Mouse (Mus musculus): ENCODE results near the gene Mcf2.

Gene Mcf2

GRCm38 (mm10) chrX:60178744-60179458 lies at the start of gene Mcf2:
Mcf2 (minus strand) TSS chrX:60179089.
- peak; percentile 73 for DNase-seq (ENCODE audit: low read depth, low spot score)

GRCm38 (mm10) chrX:60187726-60188125 lies 8.8 kb upstream of the Mcf2 start:
- peak; percentile 16 for DNase-seq (ENCODE audit: low read depth, low spot score)

GRCm38 (mm10) chrX:60182611-60183010 lies 3.7 kb upstream of the Mcf2 start:
- peak; percentile 67 for DNase-seq (ENCODE audit: low read depth, low spot score)

- peak; percentile 74 for DNase-seq (ENCODE audit: low read depth, low spot score)
Observed at GRCm38 (mm10) chrX:60178025-60178743, 705 bp downstream of the Mcf2 start.

- DNase-seq (ENCODE audit: low read depth, low spot score) = peak; percentile 69
Observed at GRCm38 (mm10) chrX:60170106-60170505, 8.8 kb downstream of the Mcf2 start.

- DNase-seq (ENCODE audit: low read depth, low spot score) = peak; percentile 62
Observed at GRCm38 (mm10) chrX:60169511-60169910, 9.4 kb downstream of the Mcf2 start.

GRCm38 (mm10) chrX:60168796-60169195 lies 10.1 kb downstream of the Mcf2 start:
- DNase-seq (ENCODE audit: low read depth, low spot score) = peak; percentile 66

GRCm38 (mm10) chrX:60147268-60147974 lies 31.5 kb downstream of the Mcf2 start:
- peak; percentile 63 for DNase-seq (ENCODE audit: low read depth, low spot score)

GRCm38 (mm10) chrX:60075359-60075758 lies 103.5 kb downstream of the Mcf2 start:
- no peak for DNase-seq (ENCODE audit: low read depth, low spot score)

GRCm38 (mm10) chrX:60055185-60055584 lies 123.7 kb downstream of the Mcf2 start:
- DNase-seq (ENCODE audit: low read depth, low spot score) = no peak

GRCm38 (mm10) chrX:60054745-60055144 lies 124.1 kb downstream of the Mcf2 start:
- DNase-seq (ENCODE audit: low read depth, low spot score) = no peak

GRCm38 (mm10) chrX:60026654-60027053 lies 152.2 kb downstream of the Mcf2 start:
- DNase-seq (ENCODE audit: low read depth, low spot score) = peak; percentile 11

GRCm38 (mm10) chrX:60021595-60021994 lies 157.3 kb downstream of the Mcf2 start:
- DNase-seq (ENCODE audit: low read depth, low spot score) = no peak

- DNase-seq (ENCODE audit: low read depth, low spot score) = no peak
Observed at GRCm38 (mm10) chrX:60021007-60021406, 157.9 kb downstream of the Mcf2 start.

GRCm38 (mm10) chrX:60014588-60014987 lies 164.3 kb downstream of the Mcf2 start:
- DNase-seq (ENCODE audit: low read depth, low spot score) = no peak

GRCm38 (mm10) chrX:60013084-60013676 lies 165.7 kb downstream of the Mcf2 start:
- peak; percentile 6 for DNase-seq (ENCODE audit: low read depth, low spot score)

Data from R1 (cell line).